Comparison of ENCODE assay signal across 1 mouse cellular context in genomic region chr6:120037004-120037635, GRCm38 (mm10).
A peak's percentile ranks its signal among the peaks of the same experiment; 100 is the strongest.
TF ChIP-seq lines count a peak whose summit lies in the region.

No protein-coding gene starts in this region.

TF ChIP-seq in CH12.LX, 34 proteins besides CTCF, POLR2A, EP300 and RAD21 (continued from another document):
- no peak for TF ChIP-seq TCF12 (IDR thresholded peaks at IDR 0.05; ENCODE audit: low read depth, low read length)
- TF ChIP-seq SMC3 (IDR thresholded peaks at IDR 0.05; ENCODE audit: low read depth, low read length): no peak
- TF ChIP-seq MXI1 (IDR thresholded peaks at IDR 0.05; ENCODE audit: low read depth, low read length): peak; percentile 80
- 0 out of 2 replicates have a peak, but pooled peaks have one; percentile 7 for TF ChIP-seq IRF4 (IDR thresholded peaks at IDR 0.05; ENCODE audit: low read depth, low read length)
- TF ChIP-seq UBTF (IDR thresholded peaks at IDR 0.05; ENCODE audit: low read depth, low read length): peak; percentile 74
TF ChIP-seq in CH12.LX: peak in this region for 3.
